Mouse (Mus musculus): ENCODE data around the gene Zc3h10. TPM values are rescaled to one million over a fixed set of nuclear protein-coding genes. Genes with fewer than 3 reads are reported as not detected.

Gene Zc3h10
- polyA plus RNA-seq, 1 experiment from 2014 or later = 9.9 TPM

DNA sequence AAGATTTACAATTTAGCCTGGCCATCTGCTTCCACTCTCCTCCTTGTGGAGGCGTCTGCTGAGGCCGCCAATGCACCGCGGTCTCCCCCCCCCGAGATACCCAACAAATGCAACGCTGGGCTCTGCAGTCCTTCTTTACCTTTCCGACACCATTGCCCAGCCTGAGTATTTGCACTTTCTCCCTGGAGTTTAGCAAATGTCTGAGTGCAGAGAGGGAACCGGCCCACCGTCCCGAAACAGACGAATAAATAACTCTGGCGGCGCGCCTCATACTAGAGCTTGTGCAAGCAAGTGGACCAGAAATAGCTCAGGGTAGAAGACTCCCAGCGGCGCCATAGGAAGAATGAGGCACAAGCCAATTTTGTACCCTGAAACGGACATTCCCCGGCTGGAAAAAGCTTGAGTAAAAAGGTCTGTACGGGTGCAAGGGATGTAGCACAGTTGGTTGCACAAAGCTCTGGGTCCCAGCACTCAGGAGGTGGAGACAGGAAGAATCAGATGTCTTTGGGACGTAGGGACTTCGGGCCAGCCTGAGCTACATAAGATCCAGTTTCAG lies 48.4 kb downstream of the Zc3h10 start:
- no peaks in the 10 kb centered on the region for H3K9me3 ChIP-seq (ENCODE audit: control insufficient read depth, low read length)
- H3K4me1 ChIP-seq (replicated peaks; ENCODE audit: control insufficient read depth, insufficient read depth, low read length) = peaks cover 17% of the 10 kb centered on the region
- ATAC-seq (replicated peaks; ENCODE audit: low FRiP score) (peak; percentile 53), DNase-seq (ENCODE audit: low spot score) (peak; percentile 74)
- H3K27ac ChIP-seq (ENCODE audit: low read depth, low read length) = peak overlapping the region; percentile 78
- WGBS = 2% methylated on average over 21 of the region's 21 CpGs
- H3K27me3 ChIP-seq (replicated peaks; ENCODE audit: control insufficient read depth, insufficient read depth, low read length) = no peaks in the 10 kb centered on the region
- peak overlapping the region; percentile 61 for H3K4me2 ChIP-seq
- H3K36me3 ChIP-seq (ENCODE audit: control insufficient read depth, insufficient read depth, low read length) = no peaks in the 10 kb centered on the region
- H3K9ac ChIP-seq (ENCODE audit: low read depth, low read length) = peak overlapping the region; percentile 80
- H3K4me3 ChIP-seq (ENCODE audit: low read depth, low read length) = peak overlapping the region; percentile 52

DNA sequence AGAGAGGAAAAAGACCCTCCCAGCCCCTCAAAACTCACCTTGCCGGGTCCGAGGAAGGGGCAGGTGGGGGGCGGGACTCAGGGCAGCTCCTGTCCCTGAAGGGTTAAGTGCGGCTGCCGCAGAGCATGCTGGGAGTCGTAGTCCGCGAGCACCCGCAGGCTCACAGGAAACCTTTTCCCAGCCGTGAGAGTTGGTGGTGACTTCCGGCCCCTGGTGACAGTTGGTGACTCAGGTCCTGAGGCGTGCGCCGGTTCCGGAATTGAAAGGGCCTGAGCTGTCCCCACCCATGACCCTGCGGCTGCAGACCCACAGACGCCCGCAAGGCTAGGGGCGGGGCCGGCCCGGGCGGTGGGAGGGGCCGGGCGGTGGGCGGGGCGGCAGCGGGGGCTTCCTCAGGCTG lies 49.0 kb downstream of the Zc3h10 start, which contains the start of gene Myl6b:
Gene Myl6b (minus strand): TSS at position 96 of the 400 bp plus-strand sequence.
- WGBS = 0% methylated on average over 27 of the region's 27 CpGs
- H3K4me3 ChIP-seq (ENCODE audit: low read depth, low read length) = peak within 1 kb of the TSS; percentile 52

DNA sequence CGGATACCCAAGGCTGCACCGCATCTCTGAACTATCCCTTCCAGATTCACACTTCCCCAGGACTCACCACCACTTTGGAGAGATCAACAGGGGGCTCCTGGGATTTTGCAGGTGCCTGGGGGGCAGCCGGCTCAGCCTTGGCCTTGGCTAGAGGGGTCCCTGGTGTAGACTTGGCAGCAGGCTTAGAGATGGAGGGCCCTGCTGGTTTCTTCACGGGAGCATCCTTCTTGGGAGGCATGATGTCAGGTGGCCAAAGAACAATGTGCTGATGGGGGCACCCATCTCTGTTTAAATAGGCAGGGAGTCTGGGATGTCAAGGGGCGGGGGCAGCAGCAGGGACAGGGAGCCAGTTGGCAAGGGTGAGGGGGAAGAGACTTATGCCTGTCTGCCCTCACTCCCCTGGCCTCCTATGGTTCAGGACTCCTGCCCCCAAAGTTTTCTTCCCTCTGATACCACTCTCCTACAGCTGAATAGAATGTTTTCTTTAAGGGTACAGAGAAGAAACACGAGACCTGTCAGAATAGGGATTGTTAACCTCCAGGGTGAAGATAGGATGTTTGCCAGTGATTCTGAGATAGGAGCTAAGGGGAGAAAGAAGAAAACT lies 50.3 kb downstream of the Zc3h10 start:
- Histone ChIP-seq H3K4me1 (replicated peaks; ENCODE audit: control insufficient read depth, insufficient read depth, low read length) (peaks cover 22% of the 10 kb centered on the region), H3K27me3 (replicated peaks; ENCODE audit: control insufficient read depth, insufficient read depth, low read length) (no peaks in the 10 kb centered on the region), H3K36me3 (ENCODE audit: control insufficient read depth, insufficient read depth, low read length) (no peaks in the 10 kb centered on the region), H3K27ac (ENCODE audit: low read depth, low read length) (no peak overlapping the region), H3K9me3 (ENCODE audit: control insufficient read depth, low read length) (no peaks in the 10 kb centered on the region), H3K4me2 (no peak overlapping the region), H3K9ac (ENCODE audit: low read depth, low read length) (no peak overlapping the region), H3K4me3 (ENCODE audit: low read depth, low read length) (no peak overlapping the region)
- ATAC-seq (replicated peaks; ENCODE audit: low FRiP score) (no peak), DNase-seq (ENCODE audit: low spot score) (no peak)
- WGBS = 55% methylated on average over 6 of the region's 6 CpGs

More for the DNA sequence above, 49.0 kb downstream of the Zc3h10 start, which contains the start of gene Myl6b:
- Histone ChIP-seq H3K9ac (ENCODE audit: low read depth, low read length) (peak within 1 kb of the TSS; percentile 80), H3K27me3 (replicated peaks; ENCODE audit: control insufficient read depth, insufficient read depth, low read length) (no peaks in the 10 kb centered on the region), H3K4me2 (peak within 1 kb of the TSS; percentile 61), H3K9me3 (ENCODE audit: control insufficient read depth, low read length) (no peaks in the 10 kb centered on the region), H3K4me1 (replicated peaks; ENCODE audit: control insufficient read depth, insufficient read depth, low read length) (peaks cover 16% of the 10 kb centered on the region), H3K36me3 (ENCODE audit: control insufficient read depth, insufficient read depth, low read length) (no peaks in the 10 kb centered on the region), H3K27ac (ENCODE audit: low read depth, low read length) (peak within 1 kb of the TSS; percentile 78)
- ATAC-seq (replicated peaks; ENCODE audit: low FRiP score) = peak; percentile 88
- DNase-seq (ENCODE audit: low spot score) = peak; percentile 95

DNA sequence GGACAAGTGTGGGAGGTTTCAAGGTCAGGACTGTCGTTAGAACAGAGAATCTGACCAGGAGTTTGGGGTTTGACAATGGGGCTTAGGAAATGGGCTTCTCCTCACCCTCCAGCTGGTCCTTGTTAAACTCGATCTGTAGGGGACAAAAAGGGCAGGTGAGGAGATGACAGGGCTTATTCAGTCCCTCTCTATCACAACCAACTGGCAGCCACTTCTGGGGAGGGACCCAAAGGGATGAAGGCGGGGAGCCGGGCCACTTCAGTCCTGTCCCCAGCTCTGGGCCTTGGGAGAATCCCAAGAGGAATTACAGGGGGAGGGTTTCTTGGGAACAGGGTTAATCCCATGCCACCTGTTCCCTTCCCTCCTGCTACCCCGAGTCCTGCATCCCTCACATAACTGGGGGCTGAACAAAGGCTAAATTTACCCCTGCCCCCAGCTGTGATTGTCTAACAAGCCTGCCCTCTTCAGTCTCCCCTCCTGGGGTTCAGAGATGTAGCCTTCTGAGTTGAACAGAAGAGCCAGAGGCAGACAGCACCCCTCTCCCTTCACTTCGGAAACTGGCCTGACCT lies 51.0 kb downstream of the Zc3h10 start:
- H3K4me1 ChIP-seq (replicated peaks; ENCODE audit: control insufficient read depth, insufficient read depth, low read length) = peaks cover 28% of the 10 kb centered on the region
- peaks cover 1% of the 10 kb centered on the region; the same call in 1 of the 2 replicates for H3K36me3 ChIP-seq (ENCODE audit: control insufficient read depth, insufficient read depth, low read length)

DNA sequence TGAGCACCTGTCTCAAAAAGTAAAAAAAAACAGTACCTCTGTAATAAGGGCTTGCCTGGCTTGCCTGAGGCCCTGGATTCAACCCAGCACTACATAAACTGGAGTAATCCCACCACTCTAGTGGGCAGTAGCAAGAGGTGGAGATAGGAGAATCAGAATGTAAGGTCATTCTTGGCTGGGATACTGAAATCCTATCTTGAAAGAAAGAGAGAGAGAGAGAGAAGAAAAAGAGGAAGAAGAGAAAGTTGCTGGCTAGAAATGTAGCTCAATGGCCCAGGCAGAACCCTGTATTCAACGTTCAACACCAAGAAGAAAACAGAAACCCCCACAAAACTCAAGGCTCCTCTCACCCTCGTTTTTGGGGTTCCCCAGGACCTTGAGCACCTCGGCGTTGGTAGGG lies 51.7 kb downstream of the Zc3h10 start:
- Histone ChIP-seq H3K4me1 (replicated peaks; ENCODE audit: control insufficient read depth, insufficient read depth, low read length) (peaks cover 33% of the 10 kb centered on the region), H3K4me2 (peak overlapping the region; percentile 22; the same call in 1 of the 2 replicates), H3K9ac (ENCODE audit: low read depth, low read length) (no peak overlapping the region), H3K27ac (ENCODE audit: low read depth, low read length) (no peak overlapping the region), H3K4me3 (ENCODE audit: low read depth, low read length) (no peak overlapping the region), H3K9me3 (ENCODE audit: control insufficient read depth, low read length) (no peaks in the 10 kb centered on the region), H3K36me3 (ENCODE audit: control insufficient read depth, insufficient read depth, low read length) (peaks cover 3% of the 10 kb centered on the region; the same call in 1 of the 2 replicates), H3K27me3 (replicated peaks; ENCODE audit: control insufficient read depth, insufficient read depth, low read length) (no peaks in the 10 kb centered on the region)
- ATAC-seq (replicated peaks; ENCODE audit: low FRiP score) = no peak
- no peak for DNase-seq (ENCODE audit: low spot score)
- WGBS = 83% methylated on average over 4 of the region's 4 CpGs

More for the DNA sequence above, 51.0 kb downstream of the Zc3h10 start:
- 61% methylated on average over 6 of the region's 6 CpGs for WGBS
- Histone ChIP-seq H3K27ac (ENCODE audit: low read depth, low read length) (no peak overlapping the region), H3K9me3 (ENCODE audit: control insufficient read depth, low read length) (no peaks in the 10 kb centered on the region), H3K27me3 (replicated peaks; ENCODE audit: control insufficient read depth, insufficient read depth, low read length) (no peaks in the 10 kb centered on the region), H3K4me2 (no peak overlapping the region), H3K4me3 (ENCODE audit: low read depth, low read length) (no peak overlapping the region), H3K9ac (ENCODE audit: low read depth, low read length) (no peak overlapping the region)
- ATAC-seq (replicated peaks; ENCODE audit: low FRiP score) (no peak), DNase-seq (ENCODE audit: low spot score) (no peak)

DNA sequence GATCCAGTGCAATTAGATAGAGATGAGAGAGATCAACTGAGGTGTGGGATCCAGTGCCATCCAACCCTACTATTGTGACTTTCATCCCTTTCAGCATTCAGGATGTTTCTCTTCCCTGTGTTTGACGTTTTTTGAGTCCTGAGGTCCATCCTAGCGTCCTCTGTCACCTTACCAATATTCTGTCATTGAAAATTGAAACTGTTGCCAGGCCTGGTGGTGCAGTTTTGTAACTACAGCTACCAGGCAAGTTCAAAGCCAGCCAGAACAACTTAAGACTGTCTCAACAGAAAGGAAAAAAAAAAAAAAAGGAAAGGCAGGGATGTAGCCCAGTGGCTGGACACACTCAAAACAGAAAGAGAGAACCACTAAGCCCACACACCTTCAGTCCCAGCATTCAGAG lies 52.3 kb downstream of the Zc3h10 start:
- H3K27me3 ChIP-seq (replicated peaks; ENCODE audit: control insufficient read depth, insufficient read depth, low read length) = no peaks in the 10 kb centered on the region
- ATAC-seq (replicated peaks; ENCODE audit: low FRiP score) = no peak

DNA sequence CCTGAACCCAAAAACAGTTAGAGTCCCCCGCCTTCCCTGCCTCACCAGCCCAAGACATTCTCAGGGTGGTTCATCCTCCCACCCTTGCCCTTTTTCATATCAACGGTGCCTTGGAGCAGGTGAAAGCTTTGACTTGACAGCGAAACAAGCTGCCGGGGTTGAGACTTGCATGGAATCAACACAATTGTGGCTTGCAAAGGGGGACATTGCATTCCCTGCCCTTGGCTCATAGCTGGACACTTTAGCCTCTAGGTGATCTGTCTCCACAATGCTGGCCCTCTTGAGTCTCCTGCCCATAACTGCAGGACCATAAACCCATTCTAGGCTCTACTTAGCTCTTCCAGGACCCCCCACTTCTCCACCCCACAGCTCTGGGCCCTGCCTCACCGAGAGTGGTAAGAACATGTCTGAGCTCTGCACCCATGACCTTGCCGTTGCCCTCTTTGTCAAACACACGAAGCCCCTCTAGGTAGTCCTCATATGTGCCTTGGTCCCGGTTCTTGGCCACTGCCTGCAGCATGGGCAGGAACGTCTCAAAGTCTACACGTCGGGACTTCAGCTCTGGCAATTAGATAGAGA lies 52.8 kb downstream of the Zc3h10 start:
- peak overlapping the region; percentile 81 for H3K4me3 ChIP-seq (ENCODE audit: low read depth, low read length)
- H3K9me3 ChIP-seq (ENCODE audit: control insufficient read depth, low read length) = no peaks in the 10 kb centered on the region
- WGBS = 45% methylated on average over 11 of the region's 11 CpGs
- no peak for DNase-seq (ENCODE audit: low spot score)
- H3K4me1 ChIP-seq (replicated peaks; ENCODE audit: control insufficient read depth, insufficient read depth, low read length) = peaks cover 36% of the 10 kb centered on the region
- H3K27ac ChIP-seq (ENCODE audit: low read depth, low read length) = peak overlapping the region; percentile 89; the same call in 1 of the 2 replicates
- H3K27me3 ChIP-seq (replicated peaks; ENCODE audit: control insufficient read depth, insufficient read depth, low read length) = no peaks in the 10 kb centered on the region
- ATAC-seq (replicated peaks; ENCODE audit: low FRiP score) = no peak
- H3K9ac ChIP-seq (ENCODE audit: low read depth, low read length) = peak overlapping the region; percentile 82
- peak overlapping the region; percentile 78 for H3K4me2 ChIP-seq
- H3K36me3 ChIP-seq (ENCODE audit: control insufficient read depth, insufficient read depth, low read length) = peaks cover 10% of the 10 kb centered on the region

More for the DNA sequence above, 52.3 kb downstream of the Zc3h10 start:
- no peak for DNase-seq (ENCODE audit: low spot score)
- Histone ChIP-seq H3K4me1 (replicated peaks; ENCODE audit: control insufficient read depth, insufficient read depth, low read length) (peaks cover 35% of the 10 kb centered on the region), H3K4me2 (peak overlapping the region; percentile 78), H3K36me3 (ENCODE audit: control insufficient read depth, insufficient read depth, low read length) (peaks cover 6% of the 10 kb centered on the region), H3K4me3 (ENCODE audit: low read depth, low read length) (peak overlapping the region; percentile 81), H3K27ac (ENCODE audit: low read depth, low read length) (peak overlapping the region; percentile 89; the same call in 1 of the 2 replicates), H3K9ac (ENCODE audit: low read depth, low read length) (peak overlapping the region; percentile 82), H3K9me3 (ENCODE audit: control insufficient read depth, low read length) (no peaks in the 10 kb centered on the region)
- 67% methylated on average over 2 of the region's 2 CpGs for WGBS

DNA sequence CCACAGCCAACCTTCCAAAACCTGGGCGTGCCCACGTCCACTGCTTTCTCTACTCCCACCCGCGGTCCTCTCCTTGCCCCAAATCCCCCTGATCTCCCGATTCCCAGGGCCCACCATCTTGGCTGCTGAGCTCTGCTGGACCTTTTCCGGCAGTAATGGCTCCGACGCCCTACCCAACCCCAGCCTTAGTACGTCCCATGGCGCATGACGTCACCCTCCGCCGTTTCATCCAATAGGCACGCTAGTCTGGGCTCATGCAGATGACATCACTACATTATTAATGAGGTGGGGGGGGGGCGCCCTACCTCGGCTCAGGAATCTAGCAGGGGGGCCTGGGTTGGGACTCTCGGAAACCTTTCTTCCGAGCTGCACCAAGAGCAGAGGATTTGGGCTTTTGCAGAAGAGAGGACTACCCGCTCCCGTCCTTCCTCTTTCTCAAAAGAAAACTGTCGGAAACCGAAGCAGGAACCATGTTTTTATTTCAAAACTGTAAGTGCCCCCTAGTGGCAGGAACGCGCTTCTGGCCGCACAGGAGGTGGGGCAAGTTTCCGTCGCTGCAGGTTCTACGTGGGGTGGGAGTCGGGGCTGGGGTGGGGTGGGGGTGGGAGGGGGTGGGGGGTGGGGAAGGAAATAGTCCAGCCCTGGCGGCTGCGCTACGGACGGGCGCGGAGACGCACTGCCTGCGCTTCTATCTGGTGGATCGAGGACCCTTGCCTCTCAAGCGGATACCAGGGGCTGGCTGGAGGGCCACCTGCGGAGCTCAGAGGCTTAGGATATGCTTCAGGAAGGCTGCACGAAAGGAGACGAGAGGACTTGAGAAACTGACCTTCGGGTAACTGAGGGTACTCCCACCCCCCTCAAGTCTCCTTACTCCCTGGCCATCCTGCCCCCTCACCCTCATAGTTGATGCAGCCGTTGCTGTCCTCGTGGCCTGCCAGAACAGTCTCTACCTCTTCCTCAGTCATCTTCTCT lies 53.6 kb downstream of the Zc3h10 start, which contains the start of gene Myl6:
Gene Myl6 (minus strand): TSS at position 451 of the 972 bp plus-strand sequence.
- under 1% methylated on average over 45 of the region's 45 CpGs for WGBS
- peak; percentile 96 for DNase-seq (ENCODE audit: low spot score)
- H3K27ac ChIP-seq (ENCODE audit: low read depth, low read length) = peak within 1 kb of the TSS; percentile 89
- peak within 1 kb of the TSS; percentile 81 for H3K4me3 ChIP-seq (ENCODE audit: low read depth, low read length)
- peaks cover 41% of the 10 kb centered on the region for H3K4me1 ChIP-seq (replicated peaks; ENCODE audit: control insufficient read depth, insufficient read depth, low read length)
- no peaks in the 10 kb centered on the region for H3K27me3 ChIP-seq (replicated peaks; ENCODE audit: control insufficient read depth, insufficient read depth, low read length)
- peak within 1 kb of the TSS; percentile 82 for H3K9ac ChIP-seq (ENCODE audit: low read depth, low read length)
- ATAC-seq (replicated peaks; ENCODE audit: low FRiP score) = peak; percentile 89
- no peaks in the 10 kb centered on the region for H3K9me3 ChIP-seq (ENCODE audit: control insufficient read depth, low read length)
- peaks cover 16% of the 10 kb centered on the region for H3K36me3 ChIP-seq (ENCODE audit: control insufficient read depth, insufficient read depth, low read length)
- H3K4me2 ChIP-seq = peak within 1 kb of the TSS; percentile 78

Measured in liver, embryonic 11.5 days (tissue).